Mouse (Mus musculus): ENCODE measurements around the gene Hoxd9.

DNA sequence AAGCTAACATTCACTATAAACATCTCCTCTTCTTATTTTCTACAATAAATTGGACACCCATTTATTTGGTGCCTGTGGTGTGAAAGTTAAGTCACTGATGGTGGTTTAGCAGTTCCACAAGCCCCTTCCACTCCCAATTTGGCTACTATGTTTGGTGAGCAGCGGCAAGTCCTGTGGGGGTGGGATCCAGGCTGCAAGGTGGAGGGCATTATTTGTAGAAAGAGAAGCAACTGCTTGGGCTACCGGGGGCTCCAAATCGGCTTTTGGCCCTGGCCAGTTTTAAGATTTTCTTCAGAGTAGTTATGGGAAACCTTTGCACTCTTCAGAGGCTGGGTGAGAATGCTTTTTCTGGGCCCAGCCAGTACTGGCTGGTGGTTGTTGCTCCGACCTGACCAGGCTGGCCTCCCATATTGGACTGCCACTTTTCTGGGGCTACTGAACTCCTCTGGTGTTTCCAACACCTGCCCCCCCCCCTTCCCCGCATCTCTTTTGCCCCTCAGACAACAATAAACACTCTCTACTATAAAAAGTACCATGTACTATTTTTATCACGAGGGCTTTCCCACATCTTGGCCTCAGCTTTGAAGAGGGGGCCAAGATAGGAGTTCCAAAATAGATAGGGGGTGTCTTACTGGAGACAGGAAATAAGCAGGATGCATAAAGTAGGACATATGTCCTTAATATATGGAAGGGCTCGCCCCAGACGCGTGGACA, 34.4 kb downstream of the Hoxd9 start:
- TF ChIP-seq CTCF (IDR thresholded peaks at IDR 0.05; ENCODE audit: low read depth, low read length) = no peak
- TF ChIP-seq POLR2A (IDR thresholded peaks at IDR 0.05; ENCODE audit: borderline replicate concordance, low read depth, low read length) = no peak
